ENCODE assay signal across 8 mouse cellular contexts in genomic region chr11:87358331-87359261, GRCm38 (mm10). TPM values are rescaled to one million over a fixed set of nuclear protein-coding genes. Genes with fewer than 3 reads are reported as not detected.
DNase-seq lines count a peak whose midpoint lies in the region; ATAC-seq lines count a peak whose summit lies in the region.

Ppm1e (minus strand) TSS chr11:87359023.

- H3K9me3 ChIP-seq in hindbrain, embryonic 15.5 days, result no peaks in the 10 kb centered on the region

- under 1% methylated on average over 91 of the region's 104 CpGs for WGBS in hindbrain, embryonic 15.5 days

- H3K36me3 ChIP-seq in hindbrain, embryonic 15.5 days, result no peaks in the 10 kb centered on the region

- H3K27ac ChIP-seq in hindbrain, embryonic 15.5 days (replicated peaks), result peak within 1 kb of the TSS; percentile 91

- H3K27me3 ChIP-seq in hindbrain, embryonic 15.5 days, result no peaks in the 10 kb centered on the region

- peak; percentile 97 for ATAC-seq in hindbrain, embryonic 15.5 days (ENCODE audit: low FRiP score, low read depth)

- H3K4me2 ChIP-seq in hindbrain, embryonic 15.5 days, result peak within 1 kb of the TSS; percentile 59

- DNase-seq in NIH3T3 (ENCODE audit: low read depth), result peak; percentile 72
- peak; percentile 52 to 65 for DNase-seq in cerebellum, postnatal 36 days
- DNase-seq in frontal cortex, postnatal 36 days (ENCODE audit: low spot score in 2 of 2), result peak; percentile 85
- DNase-seq in left cerebral cortex, adult 11 months (ENCODE audit: low spot score), result peak; percentile 66
- peak; percentile 55 for DNase-seq in lung, postnatal 36 days
- DNase-seq in retina, postnatal 7 days (ENCODE audit: low read depth, low spot score), result peak; percentile 78
- peak; percentile 36 to 67 for DNase-seq in urinary bladder, adult 18-20 months (ENCODE audit: low spot score in 2 of 2)

- H3K9ac ChIP-seq in hindbrain, embryonic 15.5 days, result peak within 1 kb of the TSS; percentile 90

- H3K4me1 ChIP-seq in hindbrain, embryonic 15.5 days (replicated peaks), result peaks cover 19% of the 10 kb centered on the region

- peak within 1 kb of the TSS; percentile 93 for H3K4me3 ChIP-seq in hindbrain, embryonic 15.5 days

RNA-seq across cellular contexts. Expression of gene Ppm1e, which starts in this region (rescaled TPM):
- 26.8 and 28.6 TPM in 2 replicates for polyA plus RNA-seq in hindbrain, embryonic 15.5 days (2015; fragmentation: Nextera tagmentation; extraction: Ambion mirVana)

Comparison
In these comparisons a context has a peak if more than half of its experiments do, and no peak if none do; other contexts are left out.
1. Peak in every context shown above with its lines: DNase-seq, ATAC-seq, H3K4me3 ChIP-seq and H3K27ac ChIP-seq.